Mouse (Mus musculus): ENCODE results near the gene Cst13.
"Not testable (repeated sequence)": the region's sequence is repeated elsewhere in the genome, so short reads cannot be mapped to it uniquely, and the experiment has no call there.

The Cst13 gene

GRCm38 (mm10) chr2:148819909-148820308 lies at the start of gene Cst13:
TSS of gene Cst13 (plus strand) at chr2:148820081.
- no peak for DNase-seq

DNA sequence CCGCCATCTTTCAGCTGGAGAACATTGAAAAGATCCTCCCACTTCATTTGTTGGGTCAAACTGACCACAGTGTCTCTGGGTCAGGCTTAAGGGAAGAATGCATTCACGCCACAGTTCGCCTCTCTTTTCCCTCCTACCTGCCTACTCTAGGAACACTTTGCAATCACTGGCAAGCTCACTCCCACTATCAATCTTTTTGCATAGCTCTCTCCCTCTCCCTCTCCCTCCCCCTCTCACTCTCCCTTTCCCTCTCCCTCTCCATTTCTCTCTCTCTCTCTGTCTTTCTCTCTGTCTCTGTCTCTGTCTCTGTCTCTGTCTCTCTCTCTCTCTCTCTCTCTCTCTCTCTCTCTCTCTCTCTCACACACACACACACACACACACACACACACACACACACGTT lies 48.5 kb upstream of the Cst13 start, which contains the start of gene Cst11:
Gene Cst11, minus strand, starts transcription at position 101 of the 400 bp plus-strand sequence.
- not testable (repeated sequence) for DNase-seq

DNA sequence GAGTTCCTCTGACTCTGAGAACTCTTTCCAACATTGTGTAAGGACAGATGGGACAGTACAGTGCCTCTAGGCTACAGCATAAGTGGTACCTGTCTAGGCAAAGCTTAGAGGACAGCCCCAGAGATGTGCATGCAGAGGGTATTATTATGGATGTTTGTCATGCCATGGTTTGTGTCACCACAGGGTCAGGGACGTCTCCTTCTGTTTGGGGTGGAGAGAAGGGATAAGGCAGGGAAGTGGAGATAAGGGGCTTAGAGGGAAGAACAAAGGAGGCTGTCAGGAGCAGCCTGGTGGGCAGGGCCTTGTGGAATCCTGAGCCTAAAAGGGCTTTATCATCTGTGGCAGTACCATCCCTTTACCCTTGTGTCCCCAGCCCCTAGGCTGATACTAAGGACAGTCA lies 38.2 kb upstream of the Cst13 start, which contains the start of gene 8030411F24Rik:
Gene 8030411F24Rik, plus strand, starts transcription at position 301 of the 400 bp plus-strand sequence.
- no peak for DNase-seq

GRCm38 (mm10) chr2:148789142-148789541 lies 30.7 kb upstream of the Cst13 start, which contains the start of gene Cst12:
TSS of gene Cst12 (plus strand) at chr2:148789361.
- DNase-seq: no peak

DNA sequence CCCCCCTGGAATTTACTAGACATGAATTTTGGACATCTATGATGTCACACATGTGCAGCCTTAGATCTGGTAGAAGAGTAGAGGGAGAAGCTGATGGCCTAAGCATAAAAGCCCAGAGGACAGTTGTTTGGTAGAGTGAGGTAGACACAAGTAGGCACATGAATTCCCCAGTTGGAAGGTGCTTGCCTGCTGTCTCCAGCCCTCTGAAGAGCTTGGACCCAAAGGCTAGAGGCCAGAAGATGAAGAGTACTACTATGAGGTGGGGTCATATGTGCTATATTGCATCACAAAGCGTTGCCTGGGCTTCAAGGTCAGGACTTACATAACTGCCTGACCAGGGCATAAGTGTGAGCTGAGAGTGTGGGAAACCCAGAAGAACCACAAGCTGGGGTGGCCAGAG lies 21.4 kb upstream of the Cst13 start, which contains the start of gene Cst8:
Gene Cst8, plus strand, starts transcription at position 301 of the 400 bp plus-strand sequence.
- DNase-seq: no peak

DNA sequence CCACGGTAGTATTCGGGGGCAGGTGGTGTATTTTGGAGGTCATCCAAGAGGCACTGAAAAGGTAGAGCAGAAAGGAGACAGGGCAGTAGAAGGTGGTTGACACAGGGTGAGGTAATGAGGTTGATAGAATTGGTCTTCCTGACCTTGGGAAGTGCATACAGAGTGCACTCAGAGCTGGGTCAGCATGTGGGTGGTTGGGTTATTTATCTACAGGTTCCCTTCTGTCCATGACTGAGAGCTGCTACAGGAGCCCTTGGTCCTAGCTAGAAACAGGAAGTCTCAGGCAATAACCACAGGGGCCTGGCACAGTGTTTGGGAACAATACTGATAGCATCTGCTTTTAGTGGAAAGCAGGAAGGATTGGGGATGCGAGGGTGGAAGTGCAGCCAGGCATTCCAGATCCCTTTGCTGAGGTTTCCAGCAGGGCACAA lies 18.4 kb upstream of the Cst13 start:
- peak; percentile 6 for DNase-seq

DNA sequence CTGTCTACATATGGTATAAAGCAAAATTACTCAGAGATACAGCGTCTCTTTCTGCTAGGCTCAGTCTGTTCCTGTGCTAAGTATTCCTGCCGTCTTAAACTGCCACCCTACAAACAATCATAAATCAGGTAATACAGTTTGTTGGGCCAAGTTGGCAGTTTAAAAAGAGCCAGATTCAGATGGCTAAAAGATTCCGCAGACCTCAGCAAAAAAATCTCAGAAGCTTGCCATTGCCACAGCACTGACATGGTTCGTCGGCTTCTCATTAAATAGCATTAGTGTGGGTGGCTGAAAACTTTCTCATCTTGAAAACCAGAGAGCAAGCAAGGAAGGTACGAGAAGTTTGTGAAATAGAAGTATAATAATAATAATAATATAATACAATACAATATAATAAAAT lies 13.2 kb upstream of the Cst13 start:
- no peak for DNase-seq

GRCm38 (mm10) chr2:148825986-148826385 lies 6.1 kb downstream of the Cst13 start:
- DNase-seq: no peak

GRCm38 (mm10) chr2:148834912-148835311 lies 15.0 kb downstream of the Cst13 start, which contains the start of gene Cst9:
TSS of gene Cst9 (plus strand) at chr2:148835147.
- DNase-seq: no peak

DNA sequence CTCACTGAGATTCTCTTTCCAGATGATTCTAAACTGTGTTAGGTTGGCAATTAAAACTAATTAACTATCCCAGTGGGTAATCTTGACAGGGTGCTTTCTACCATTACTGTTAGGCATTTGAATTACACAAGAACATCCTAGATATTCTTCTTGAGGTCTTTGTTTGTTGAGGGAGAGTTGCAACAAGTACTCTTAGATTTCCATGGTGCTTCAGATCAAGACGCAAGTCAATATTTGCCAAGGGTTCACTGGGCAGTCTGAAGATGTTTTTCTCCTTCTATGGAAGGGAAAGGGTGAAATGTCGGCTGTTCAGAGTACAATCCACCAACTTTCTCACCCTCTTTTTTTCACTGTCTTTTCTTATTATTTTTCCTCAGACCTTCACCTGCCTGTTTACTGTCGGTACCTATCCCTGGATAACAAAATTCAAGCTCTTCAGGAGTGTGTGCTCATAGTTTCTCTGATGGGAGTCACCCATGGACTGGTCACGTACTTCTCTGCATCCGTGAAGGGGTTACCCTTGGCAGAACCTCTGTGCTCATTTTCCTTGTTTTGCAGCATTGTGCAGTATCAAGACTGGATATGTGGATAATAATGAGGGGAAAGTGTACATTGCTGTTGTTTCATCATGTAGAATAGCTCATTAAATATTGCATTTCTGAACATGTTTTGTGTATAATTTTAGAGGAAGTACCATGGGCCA lies 18.3 kb downstream of the Cst13 start:
- no peak for DNase-seq

DNA sequence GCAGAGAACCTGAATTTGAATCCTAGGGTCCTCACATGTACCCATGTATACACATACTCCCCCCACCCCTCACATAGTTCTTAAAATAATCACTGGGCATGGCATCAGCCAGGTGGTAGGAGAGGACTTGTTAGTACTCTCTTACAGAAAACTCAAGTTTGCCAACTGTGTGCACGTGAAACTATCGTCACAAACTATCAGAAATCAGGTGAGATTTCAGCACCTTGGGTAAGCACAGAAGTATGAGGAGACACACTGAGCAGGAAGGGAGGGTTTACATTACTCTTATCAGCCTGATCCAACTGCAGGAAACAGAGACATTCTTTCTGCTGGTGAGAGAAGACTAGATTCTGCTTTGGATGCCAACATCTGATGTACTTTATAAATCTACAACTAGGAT lies 19.3 kb downstream of the Cst13 start:
- DNase-seq: no peak

DNA sequence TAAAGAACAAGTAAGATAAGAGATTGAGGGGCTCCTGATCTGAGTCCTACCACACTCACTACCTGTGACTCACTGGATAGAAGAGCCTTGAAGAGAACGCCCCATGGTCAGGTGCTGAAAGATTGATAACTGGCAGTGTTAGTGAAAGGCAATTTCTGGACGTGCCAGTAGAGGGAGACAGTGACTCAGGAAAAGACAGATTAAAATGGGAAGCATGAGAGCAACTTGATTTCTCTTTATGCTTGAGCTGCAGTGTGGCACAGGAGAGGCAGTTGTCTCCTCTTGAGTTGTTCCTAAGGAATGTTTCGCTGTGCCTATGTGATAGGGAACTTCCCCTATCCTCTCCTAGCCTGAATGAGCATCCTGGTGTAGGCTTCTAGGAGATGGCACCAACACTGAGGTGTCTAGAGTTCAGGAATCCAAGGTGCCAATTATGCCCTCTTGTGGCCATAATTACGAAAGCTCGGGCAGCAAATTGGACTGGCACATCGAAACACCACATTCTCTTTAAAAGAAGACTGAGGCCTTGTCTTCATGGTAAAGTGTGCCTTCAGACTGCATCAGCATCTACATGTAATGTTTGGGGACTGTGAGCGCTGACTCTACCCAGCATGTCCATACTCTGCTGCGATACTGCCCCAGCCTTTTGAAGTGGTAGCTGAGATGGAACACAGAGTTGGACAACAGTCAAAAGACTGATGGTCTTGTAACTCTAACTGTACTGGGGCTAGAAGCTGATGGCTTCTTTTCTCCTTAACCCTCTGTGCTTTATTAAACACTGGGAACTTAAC lies 31.4 kb downstream of the Cst13 start:
- peak; percentile 84 for DNase-seq

GRCm38 (mm10) chr2:148856630-148857400 lies 36.9 kb downstream of the Cst13 start:
- no peak for DNase-seq

- no peak for DNase-seq
These were observed 37.6 kb downstream of the Cst13 start for GRCm38 (mm10) chr2:148857506-148857905.

DNA sequence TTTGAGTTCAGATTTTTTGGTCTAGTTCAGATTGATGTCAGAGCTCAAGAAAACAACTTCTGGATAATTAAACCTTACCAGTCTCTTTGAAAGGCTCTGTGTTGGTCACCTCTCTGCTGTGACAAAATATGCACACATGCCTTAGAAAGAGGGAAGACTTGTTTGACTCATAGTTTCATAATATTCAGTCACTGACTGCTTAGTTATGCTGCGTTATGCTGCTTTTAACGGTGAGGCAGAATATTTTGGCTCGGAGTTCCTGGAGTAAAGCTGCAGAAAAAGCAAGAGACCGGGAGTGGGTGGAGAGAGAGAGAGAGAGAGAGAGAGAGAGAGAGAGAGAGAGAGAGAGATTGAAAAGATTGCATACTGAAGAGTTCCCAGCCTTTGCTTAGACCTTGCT lies 41.1 kb downstream of the Cst13 start:
- no peak for DNase-seq

DNA sequence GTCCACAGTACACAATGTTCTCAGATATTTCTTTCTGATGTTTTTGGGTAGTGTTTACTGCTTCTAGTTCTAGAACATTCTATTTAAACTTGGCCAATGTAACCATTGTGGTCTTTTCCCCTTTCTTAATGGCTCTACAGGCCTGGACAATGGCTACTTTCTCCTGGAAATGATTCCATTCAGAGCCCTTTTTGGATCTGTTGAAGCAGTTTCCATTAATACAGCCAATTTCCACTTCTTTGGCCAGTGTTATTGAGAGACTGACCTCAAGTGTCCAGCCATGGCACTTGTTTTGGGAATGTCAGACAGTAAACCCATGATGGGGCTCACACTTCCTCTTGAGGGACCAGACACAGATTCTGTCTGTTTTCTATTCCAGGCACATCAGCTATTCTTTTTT lies 41.8 kb downstream of the Cst13 start:
- no peak for DNase-seq

DNA sequence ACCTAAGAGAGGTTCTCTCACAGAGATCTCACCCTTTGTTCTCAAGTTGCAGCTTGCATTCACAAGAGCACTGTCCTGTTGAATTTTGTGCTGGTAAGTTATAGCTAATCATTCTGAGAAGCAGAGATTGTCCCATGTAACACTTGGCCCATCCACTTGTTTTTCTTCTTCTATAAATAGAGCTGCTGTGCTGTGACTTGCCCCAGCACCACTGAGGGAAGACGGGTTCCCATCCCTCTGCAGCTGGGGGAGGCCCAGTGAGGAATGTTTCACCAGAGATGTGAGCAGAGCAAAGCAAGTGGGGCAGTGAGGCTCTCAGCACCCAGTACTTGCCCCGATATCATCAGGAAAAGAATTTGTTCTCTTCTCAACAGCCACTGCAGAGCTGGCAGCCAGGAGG lies 45.1 kb downstream of the Cst13 start, which contains the start of gene 9230104L09Rik:
Gene 9230104L09Rik, minus strand, starts transcription at position 73 of the 400 bp plus-strand sequence.
- no peak for DNase-seq

DNA sequence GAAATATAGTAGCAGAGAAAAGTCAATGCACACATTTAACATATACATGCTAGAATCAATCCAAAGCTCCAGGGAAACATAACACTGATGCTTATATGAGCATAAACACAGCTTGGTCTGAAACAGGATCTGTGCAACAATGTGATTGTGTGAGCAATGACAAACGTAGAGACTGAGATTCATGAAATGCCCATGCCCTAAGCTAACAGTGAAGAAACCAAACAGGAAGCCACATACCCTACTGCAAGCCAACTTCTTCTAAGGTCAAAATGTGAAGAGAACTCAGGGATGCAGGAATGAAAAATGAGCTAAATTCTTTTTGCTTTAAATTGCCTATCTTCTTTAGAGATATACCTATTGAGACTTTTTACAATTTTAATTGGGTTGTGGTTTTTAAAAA lies 49.1 kb downstream of the Cst13 start:
- DNase-seq: no peak

GRCm38 (mm10) chr2:148870526-148870925 lies 50.6 kb downstream of the Cst13 start:
- no peak for DNase-seq

DNA sequence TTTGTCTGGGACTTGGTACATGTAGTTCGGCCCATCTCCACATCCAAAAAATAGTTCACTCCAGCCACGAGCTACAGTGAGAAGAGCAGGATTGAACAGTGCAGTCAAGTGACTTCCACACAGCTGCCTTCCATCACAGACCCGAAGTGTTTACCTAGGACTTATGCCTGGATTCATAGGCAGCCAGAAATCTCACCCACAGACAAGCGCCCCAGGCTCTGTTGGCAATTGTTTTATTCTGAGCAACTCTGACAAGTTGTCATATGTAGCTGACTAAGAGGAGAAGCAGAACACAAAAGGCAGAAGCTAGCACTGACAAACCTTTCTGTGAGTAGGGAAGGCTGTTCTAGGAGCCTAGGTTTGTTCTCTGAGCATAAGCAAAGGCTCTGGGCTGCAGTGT lies 53.0 kb downstream of the Cst13 start:
- DNase-seq: peak; percentile 39

- DNase-seq: no peak
These were observed 54.3 kb downstream of the Cst13 start for GRCm38 (mm10) chr2:148874224-148874616.

DNA sequence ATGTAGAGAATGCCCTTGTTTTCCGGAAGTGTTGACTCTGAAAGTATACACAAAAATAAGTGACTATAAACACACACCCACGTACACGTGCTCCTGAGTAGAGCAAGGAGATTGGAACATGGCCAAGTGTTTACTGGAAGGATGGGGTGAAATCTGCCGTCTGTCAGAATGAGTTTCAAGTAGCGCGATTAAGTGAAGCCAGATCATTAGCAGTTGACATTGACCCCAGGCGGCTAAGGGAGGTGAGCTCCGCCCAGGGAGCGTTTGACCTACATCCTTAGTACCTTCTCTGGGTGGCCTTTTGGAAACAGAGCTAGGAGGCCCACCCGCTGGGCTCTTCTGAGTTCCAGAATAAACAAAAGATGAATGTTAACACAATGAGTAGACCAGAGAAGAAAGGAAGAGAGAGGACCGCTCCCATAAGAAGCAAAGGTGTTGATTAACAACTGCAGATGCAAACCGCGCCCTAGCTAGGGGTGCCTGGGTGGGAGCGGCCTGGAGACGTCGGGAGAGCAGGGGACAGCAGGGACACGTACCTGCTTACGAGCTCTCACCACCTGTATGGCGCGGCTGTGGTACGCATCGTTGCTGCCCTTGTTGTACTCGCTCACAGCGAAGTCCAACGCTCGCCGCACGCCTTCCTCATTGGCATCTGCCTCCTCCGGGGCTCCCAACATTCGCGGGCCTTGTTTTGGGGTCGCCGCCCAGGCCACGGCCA lies 54.9 kb downstream of the Cst13 start:
- DNase-seq: peak; percentile 37
